Mouse (Mus musculus): ENCODE measurements around the gene Dnmt3b. TPM values are rescaled to one million over a fixed set of nuclear protein-coding genes. Genes with fewer than 3 reads are reported as not detected.
"Not testable (repeated sequence)": the region's sequence is repeated elsewhere in the genome, so short reads cannot be mapped to it uniquely, and the experiment has no call there.

Gene Dnmt3b
- polyA plus RNA-seq, 1 experiment from 2014 or later = 2.9 TPM

- no peak for ATAC-seq
- H3K4me2 ChIP-seq (replicated peaks; ENCODE audit: low read depth) = no peak overlapping the region
- WGBS = 94% methylated on average over 1 of the region's 1 CpGs
- no peaks in the 10 kb centered on the region for H3K27me3 ChIP-seq (replicated peaks; ENCODE audit: control insufficient read depth, insufficient read depth, low read length)
- H3K36me3 ChIP-seq (ENCODE audit: control insufficient read depth, insufficient read depth) = no peaks in the 10 kb centered on the region
- no peak overlapping the region for H3K27ac ChIP-seq (ENCODE audit: low read depth, low read length)
- no peaks in the 10 kb centered on the region for H3K9me3 ChIP-seq (ENCODE audit: control insufficient read depth)
- H3K9ac ChIP-seq (ENCODE audit: low read depth, low read length) = no peak overlapping the region
- no peaks in the 10 kb centered on the region for H3K4me1 ChIP-seq (replicated peaks; ENCODE audit: control insufficient read depth, insufficient read depth, low read length)
- TF ChIP-seq CTCF (IDR thresholded peaks at IDR 0.05; ENCODE audit: low read depth) = no peak
- no peak overlapping the region for H3K4me3 ChIP-seq (ENCODE audit: low read depth, low read length)
Measured at GRCm38 (mm10) chr2:153679959-153680358, 30.7 kb downstream of the Dnmt3b start.

GRCm38 (mm10) chr2:153693413-153693812 is 44.2 kb downstream of the Dnmt3b start:
- H3K9ac ChIP-seq (ENCODE audit: low read depth, low read length); H3K4me2 ChIP-seq (replicated peaks; ENCODE audit: low read depth); H3K4me1 ChIP-seq (replicated peaks; ENCODE audit: control insufficient read depth, insufficient read depth, low read length); H3K27ac ChIP-seq (ENCODE audit: low read depth, low read length); H3K36me3 ChIP-seq (ENCODE audit: control insufficient read depth, insufficient read depth); ATAC-seq; H3K9me3 ChIP-seq (ENCODE audit: control insufficient read depth); H3K27me3 ChIP-seq (replicated peaks; ENCODE audit: control insufficient read depth, insufficient read depth, low read length); H3K4me3 ChIP-seq (ENCODE audit: low read depth, low read length): not testable (repeated sequence)
- 63% methylated on average over 6 of the region's 7 CpGs for WGBS

- H3K36me3 ChIP-seq (ENCODE audit: control insufficient read depth, insufficient read depth) = no peaks in the 10 kb centered on the region
- H3K4me1 ChIP-seq (replicated peaks; ENCODE audit: control insufficient read depth, insufficient read depth, low read length) = no peaks in the 10 kb centered on the region
- ATAC-seq = no peak
- H3K9me3 ChIP-seq (ENCODE audit: control insufficient read depth) = no peaks in the 10 kb centered on the region
- peak; percentile 85 for TF ChIP-seq CTCF (IDR thresholded peaks at IDR 0.05; ENCODE audit: low read depth)
- no peak overlapping the region for H3K9ac ChIP-seq (ENCODE audit: low read depth, low read length)
- 61% methylated on average over 19 of the region's 19 CpGs for WGBS
- no peak overlapping the region for H3K4me3 ChIP-seq (ENCODE audit: low read depth, low read length)
- no peak overlapping the region for H3K27ac ChIP-seq (ENCODE audit: low read depth, low read length)
- no peak overlapping the region for H3K4me2 ChIP-seq (replicated peaks; ENCODE audit: low read depth)
- no peaks in the 10 kb centered on the region for H3K27me3 ChIP-seq (replicated peaks; ENCODE audit: control insufficient read depth, insufficient read depth, low read length)
Measured at GRCm38 (mm10) chr2:153694462-153695085, 45.3 kb downstream of the Dnmt3b start.

- Histone ChIP-seq H3K9me3 (ENCODE audit: control insufficient read depth) (no peaks in the 10 kb centered on the region), H3K36me3 (ENCODE audit: control insufficient read depth, insufficient read depth) (no peaks in the 10 kb centered on the region), H3K9ac (ENCODE audit: low read depth, low read length) (no peak within 1 kb of the TSS), H3K27ac (ENCODE audit: low read depth, low read length) (no peak within 1 kb of the TSS), H3K27me3 (replicated peaks; ENCODE audit: control insufficient read depth, insufficient read depth, low read length) (no peaks in the 10 kb centered on the region), H3K4me2 (replicated peaks; ENCODE audit: low read depth) (no peak within 1 kb of the TSS), H3K4me3 (ENCODE audit: low read depth, low read length) (no peak within 1 kb of the TSS), H3K4me1 (replicated peaks; ENCODE audit: control insufficient read depth, insufficient read depth, low read length) (no peaks in the 10 kb centered on the region)
- TF ChIP-seq CTCF (IDR thresholded peaks at IDR 0.05; ENCODE audit: low read depth) = no peak
- ATAC-seq = no peak
Measured at GRCm38 (mm10) chr2:153696352-153696751, 47.1 kb downstream of the Dnmt3b start, which contains the start of gene Dnmt3c. TSS of gene Dnmt3c (plus strand) at chr2:153696652.

- Histone ChIP-seq H3K9ac (ENCODE audit: low read depth, low read length) (no peak overlapping the region), H3K4me2 (replicated peaks; ENCODE audit: low read depth) (no peak overlapping the region), H3K36me3 (ENCODE audit: control insufficient read depth, insufficient read depth) (no peaks in the 10 kb centered on the region), H3K9me3 (ENCODE audit: control insufficient read depth) (no peaks in the 10 kb centered on the region), H3K4me1 (replicated peaks; ENCODE audit: control insufficient read depth, insufficient read depth, low read length) (no peaks in the 10 kb centered on the region), H3K4me3 (ENCODE audit: low read depth, low read length) (no peak overlapping the region), H3K27ac (ENCODE audit: low read depth, low read length) (no peak overlapping the region), H3K27me3 (replicated peaks; ENCODE audit: control insufficient read depth, insufficient read depth, low read length) (no peaks in the 10 kb centered on the region)
- WGBS = 49% methylated on average over 6 of the region's 6 CpGs
- ATAC-seq = no peak
- TF ChIP-seq CTCF (IDR thresholded peaks at IDR 0.05; ENCODE audit: low read depth) = no peak
Measured at GRCm38 (mm10) chr2:153703389-153703788, 54.1 kb downstream of the Dnmt3b start.

GRCm38 (mm10) chr2:153710701-153711330 is 61.6 kb downstream of the Dnmt3b start:
- Histone ChIP-seq H3K27ac (ENCODE audit: low read depth, low read length) (no peak overlapping the region), H3K9ac (ENCODE audit: low read depth, low read length) (no peak overlapping the region), H3K9me3 (ENCODE audit: control insufficient read depth) (no peaks in the 10 kb centered on the region), H3K36me3 (ENCODE audit: control insufficient read depth, insufficient read depth) (no peaks in the 10 kb centered on the region), H3K4me3 (ENCODE audit: low read depth, low read length) (no peak overlapping the region), H3K4me2 (replicated peaks; ENCODE audit: low read depth) (no peak overlapping the region), H3K27me3 (replicated peaks; ENCODE audit: control insufficient read depth, insufficient read depth, low read length) (no peaks in the 10 kb centered on the region), H3K4me1 (replicated peaks; ENCODE audit: control insufficient read depth, insufficient read depth, low read length) (no peaks in the 10 kb centered on the region)
- no peak for ATAC-seq
- TF ChIP-seq CTCF (IDR thresholded peaks at IDR 0.05; ENCODE audit: low read depth) = peak; percentile 86
- 47% methylated on average over 8 of the region's 8 CpGs for WGBS
